Mouse (Mus musculus) hindbrain, embryonic 16.5 days (tissue): ENCODE measurements around the gene Gtf2f1. TPM values are rescaled to one million over a fixed set of nuclear protein-coding genes. Genes with fewer than 3 reads are reported as not detected.

ENCODE experiments used
- ATAC-seq: fragments of 200-750 bp; cut with Nextera tagmentation; 2 replicates; pipeline ENCODE4 v1.8.0; 2017; ENCODE audit warnings: moderate TSS enrichment, moderate library complexity
- H3K27ac ChIP-seq: fragments of 300-500 bp; sonication (generic); 2 replicates; pipeline ENCODE4 v1.5.1; 2014; ENCODE audit warnings: low read depth, mild to moderate bottlenecking, control low read depth, low read length, moderate library complexity
- H3K27me3 ChIP-seq: fragments of 300-500 bp; sonication (generic); replicated peaks from 2 replicates; pipeline ENCODE4 v1.6.1; 2014; ENCODE audit warnings: low read length; ENCODE audit not compliant: control insufficient read depth, insufficient read depth
- H3K36me3 ChIP-seq: fragments of 300-500 bp; sonication (generic); 2 replicates; pipeline ENCODE4 v1.6.1; 2014; ENCODE audit warnings: mild to moderate bottlenecking, low read length, moderate library complexity, mixed read lengths; ENCODE audit not compliant: control insufficient read depth, insufficient read depth
- H3K4me1 ChIP-seq: fragments of 300-500 bp; sonication (generic); 2 replicates; pipeline ENCODE4 v1.6.1; 2014; ENCODE audit warnings: low read depth, low read length; ENCODE audit not compliant: control insufficient read depth, insufficient read depth
- H3K4me2 ChIP-seq: fragments of 300-500 bp; sonication (generic); 2 replicates; pipeline ENCODE4 v1.6.1; 2014; ENCODE audit warnings: mild to moderate bottlenecking, low read length, control low read depth, moderate library complexity
- H3K4me3 ChIP-seq: fragments of 300-500 bp; sonication (generic); 2 replicates; pipeline ENCODE4 v1.5.1; 2014; ENCODE audit warnings: mild to moderate bottlenecking, low read length, control low read depth, moderate library complexity
- H3K9ac ChIP-seq: fragments of 300-500 bp; sonication (generic); 2 replicates; pipeline ENCODE4 v1.6.1; 2014; ENCODE audit warnings: low read depth, mild to moderate bottlenecking, control low read depth, low read length, moderate library complexity
- H3K9me3 ChIP-seq: fragments of 300-500 bp; sonication (generic); 2 replicates; pipeline ENCODE4 v1.6.1; 2014; ENCODE audit warnings: mild to moderate bottlenecking, low read length, moderate library complexity; ENCODE audit not compliant: control insufficient read depth
- WGBS: fragments of 180-500 bp; shearing (Covaris S2); extraction: QIAGEN DNeasy Blood & Tissue Kit; methylation state at CpG from one replicate; pipeline ENCODE4 v1.1.7; 2014; 5-methylcytosine and 5-hydroxymethylcytosine counted together
- polyA plus RNA-seq: library from polyadenylated mRNA; unstranded; fragments of >200 nt; fragmentation: Nextera tagmentation; extraction: Ambion mirVana; gene quantifications from 2 replicates; pipeline ENCODE4 v1.2.1, GENCODE M21; 2015

The Gtf2f1 gene
- polyA plus RNA-seq, 1 experiment from 2014 or later: 60.2 TPM

GRCm38 (mm10) chr17:57041554-57041953 lies 30.5 kb upstream of the Gtf2f1 start, which contains the start of gene Slc25a41:
TSS of gene Slc25a41 (minus strand) at chr17:57041654.
- Histone ChIP-seq H3K27me3 (peaks cover 6% of the 10 kb centered on the region; the same call in 1 of the 2 replicates), H3K4me3 (no peak within 1 kb of the TSS), H3K36me3 (peaks cover 14% of the 10 kb centered on the region; the same call in 1 of the 2 replicates), H3K27ac (no peak within 1 kb of the TSS), H3K9ac (no peak within 1 kb of the TSS), H3K4me1 (no peaks in the 10 kb centered on the region), H3K4me2 (no peak within 1 kb of the TSS), H3K9me3 (no peaks in the 10 kb centered on the region)
- ATAC-seq: no peak
- WGBS: 75% methylated on average over 8 of the region's 8 CpGs

- Histone ChIP-seq H3K4me3 (no peak overlapping the region), H3K9me3 (no peaks in the 10 kb centered on the region), H3K27me3 (peaks cover 6% of the 10 kb centered on the region; the same call in 1 of the 2 replicates), H3K36me3 (no peaks in the 10 kb centered on the region), H3K4me2 (no peak overlapping the region), H3K9ac (no peak overlapping the region), H3K4me1 (no peaks in the 10 kb centered on the region), H3K27ac (no peak overlapping the region)
- no peak for ATAC-seq
- 44% methylated on average over 8 of the region's 8 CpGs for WGBS
Measured at GRCm38 (mm10) chr17:57038978-57039377, 27.9 kb upstream of the Gtf2f1 start.

- Histone ChIP-seq H3K4me2 (peak overlapping the region; percentile 64; the same call in 1 of the 2 replicates), H3K36me3 (peaks cover 3% of the 10 kb centered on the region; the same call in 1 of the 2 replicates), H3K27me3 (no peaks in the 10 kb centered on the region), H3K27ac (no peak overlapping the region), H3K4me3 (no peak overlapping the region), H3K9me3 (no peaks in the 10 kb centered on the region), H3K9ac (no peak overlapping the region), H3K4me1 (peaks cover 19% of the 10 kb centered on the region)
- ATAC-seq: no peak
- 90% methylated on average over 4 of the region's 4 CpGs for WGBS
Measured at GRCm38 (mm10) chr17:57032854-57033253, 21.8 kb upstream of the Gtf2f1 start.

- peaks cover 19% of the 10 kb centered on the region for H3K4me1 ChIP-seq
- under 1% methylated on average over 34 of the region's 38 CpGs for WGBS
- H3K9me3 ChIP-seq: no peaks in the 10 kb centered on the region
- peak overlapping the region; percentile 58 for H3K9ac ChIP-seq
- no peaks in the 10 kb centered on the region for H3K27me3 ChIP-seq
- H3K4me2 ChIP-seq: peak overlapping the region; percentile 64
- ATAC-seq: peak; percentile 98
- H3K27ac ChIP-seq: peak overlapping the region; percentile 83
- H3K36me3 ChIP-seq: peaks cover 9% of the 10 kb centered on the region; the same call in 1 of the 2 replicates
- peak overlapping the region; percentile 46 for H3K4me3 ChIP-seq
Measured at GRCm38 (mm10) chr17:57031661-57032420, 20.8 kb upstream of the Gtf2f1 start.

- Histone ChIP-seq H3K4me2 (peak within 1 kb of the TSS; percentile 91), H3K27ac (peak within 1 kb of the TSS; percentile 97), H3K4me3 (peak within 1 kb of the TSS; percentile 97), H3K9me3 (no peaks in the 10 kb centered on the region), H3K27me3 (no peaks in the 10 kb centered on the region), H3K4me1 (peaks cover 19% of the 10 kb centered on the region), H3K9ac (peak within 1 kb of the TSS; percentile 99), H3K36me3 (peaks cover 14% of the 10 kb centered on the region; the same call in 1 of the 2 replicates)
- WGBS: under 1% methylated on average over 68 of the region's 99 CpGs
- no peak for ATAC-seq
Measured at GRCm38 (mm10) chr17:57030931-57031660, 20.0 kb upstream of the Gtf2f1 start, which contains the start of gene Khsrp. TSS of gene Khsrp (minus strand) at chr17:57031522.

GRCm38 (mm10) chr17:57029691-57030090 lies 18.6 kb upstream of the Gtf2f1 start:
- Histone ChIP-seq H3K27ac (no peak overlapping the region), H3K4me3 (peak overlapping the region; percentile 97), H3K9ac (peak overlapping the region; percentile 39), H3K4me1 (peaks cover 19% of the 10 kb centered on the region), H3K9me3 (no peaks in the 10 kb centered on the region), H3K36me3 (peaks cover 23% of the 10 kb centered on the region), H3K4me2 (peak overlapping the region; percentile 91), H3K27me3 (no peaks in the 10 kb centered on the region)
- 53% methylated on average over 8 of the region's 8 CpGs for WGBS
- ATAC-seq: no peak

GRCm38 (mm10) chr17:57027471-57027870 lies 16.4 kb upstream of the Gtf2f1 start:
- no peak overlapping the region for H3K4me3 ChIP-seq
- H3K36me3 ChIP-seq: peaks cover 44% of the 10 kb centered on the region
- peaks cover 17% of the 10 kb centered on the region for H3K4me1 ChIP-seq
- no peak overlapping the region for H3K27ac ChIP-seq
- no peaks in the 10 kb centered on the region for H3K27me3 ChIP-seq
- WGBS: 91% methylated on average over 4 of the region's 4 CpGs
- no peak for ATAC-seq
- no peaks in the 10 kb centered on the region for H3K9me3 ChIP-seq
- no peak overlapping the region for H3K4me2 ChIP-seq
- H3K9ac ChIP-seq: no peak overlapping the region

- WGBS: 88% methylated on average over 5 of the region's 5 CpGs
- Histone ChIP-seq H3K4me1 (no peaks in the 10 kb centered on the region), H3K9ac (no peak overlapping the region), H3K36me3 (peaks cover 44% of the 10 kb centered on the region), H3K4me3 (no peak overlapping the region), H3K27me3 (no peaks in the 10 kb centered on the region), H3K9me3 (no peaks in the 10 kb centered on the region), H3K4me2 (no peak overlapping the region), H3K27ac (no peak overlapping the region)
- no peak for ATAC-seq
Measured at GRCm38 (mm10) chr17:57020960-57021359, 9.9 kb upstream of the Gtf2f1 start.

- Histone ChIP-seq H3K4me2 (no peak overlapping the region), H3K36me3 (peaks cover 36% of the 10 kb centered on the region), H3K4me1 (no peaks in the 10 kb centered on the region), H3K27ac (no peak overlapping the region), H3K9me3 (no peaks in the 10 kb centered on the region), H3K27me3 (no peaks in the 10 kb centered on the region), H3K4me3 (no peak overlapping the region), H3K9ac (no peak overlapping the region)
- 92% methylated on average over 2 of the region's 2 CpGs for WGBS
- no peak for ATAC-seq
Measured at GRCm38 (mm10) chr17:57019693-57020092, 8.6 kb upstream of the Gtf2f1 start.
